Mouse (Mus musculus) heart, adult 8-10 months (tissue): Measurements from ENCODE around the gene Slc25a22. TPM values are rescaled to one million over a fixed set of nuclear protein-coding genes. Genes with fewer than 3 reads are reported as not detected.

Experiments
- DNase-seq: peaks from one replicate; pipeline ENCODE4 v3.0.0; 2022; ENCODE audit warnings: low spot score
- total RNA-seq, 4 experiments: library from RNA; stranded (reverse); gene quantifications; 2 replicates each; pipeline ENCODE4 v1.2.4; 2022

Gene Slc25a22
- total RNA-seq = 10 to 100 TPM; 44.3 to 76.1 (median 66.5) TPM

DNA sequence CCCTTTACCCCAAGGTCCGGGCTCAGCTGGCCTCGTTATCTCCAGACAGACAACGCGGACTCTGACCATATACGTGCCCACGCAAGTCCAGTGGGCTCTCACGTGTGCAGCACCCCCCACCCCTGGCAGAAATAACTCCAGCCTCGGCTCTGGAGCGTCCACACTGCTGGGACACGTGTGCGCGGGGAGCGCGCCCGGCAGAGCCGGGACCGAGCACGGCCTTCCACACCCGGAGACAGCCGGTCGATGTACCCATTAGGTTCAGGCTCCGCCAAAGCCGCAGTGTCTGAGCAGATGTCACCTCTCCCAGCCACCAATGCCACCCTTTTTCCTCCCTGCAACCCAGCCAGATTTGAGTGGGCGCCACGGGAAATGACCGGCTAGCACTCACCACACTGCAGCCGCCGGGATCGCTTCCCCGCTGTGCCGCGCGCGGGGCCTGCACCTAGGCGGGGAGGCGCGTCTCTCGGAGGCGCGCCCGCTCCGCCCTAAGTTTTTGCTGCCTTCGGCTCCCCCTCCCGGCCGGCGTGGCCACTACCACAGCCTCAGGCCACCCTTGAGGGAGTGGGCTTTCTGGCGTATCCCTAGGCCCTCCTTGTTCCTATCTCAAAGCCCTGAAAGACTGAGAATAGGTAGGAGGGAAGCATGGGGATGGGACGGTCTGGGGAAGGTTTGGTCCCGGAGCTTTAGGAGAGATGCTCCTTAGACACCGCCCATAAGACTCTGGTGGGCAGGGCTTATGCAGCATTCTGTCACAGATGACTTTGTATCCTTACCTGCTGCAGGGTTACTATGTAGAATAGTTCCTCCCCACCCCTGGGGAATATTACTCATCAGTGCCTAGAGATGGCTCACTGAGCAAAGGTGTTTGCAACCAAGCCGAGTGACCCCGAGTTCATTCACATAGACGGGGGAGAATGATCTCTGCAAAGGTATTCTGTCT lies at the start of gene Slc25a22:
TSS of gene Slc25a22 (minus strand) at position 715 of the 943 bp plus-strand sequence.
- peak; percentile 74 for DNase-seq

DNA sequence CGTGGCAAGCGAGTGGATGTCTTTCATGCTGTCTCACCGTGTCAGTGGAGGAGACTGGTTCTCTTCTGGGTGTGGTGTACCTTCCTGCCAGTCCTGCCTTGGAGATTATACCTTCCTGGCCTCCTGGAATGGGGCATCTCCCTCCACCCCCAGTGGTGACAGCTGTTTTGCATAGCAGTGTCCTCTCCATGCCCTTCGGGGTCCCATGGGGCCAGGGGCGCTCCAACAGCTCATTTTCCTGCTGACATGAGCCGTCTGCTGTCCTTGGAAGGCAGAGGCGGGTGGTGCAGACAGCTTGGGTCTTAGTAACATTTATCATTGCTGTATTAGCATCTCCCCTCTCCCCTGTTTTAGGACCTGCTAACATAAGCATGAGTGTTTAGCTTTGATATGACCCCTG lies 49.4 kb upstream of the Slc25a22 start:
- no peak for DNase-seq

DNA sequence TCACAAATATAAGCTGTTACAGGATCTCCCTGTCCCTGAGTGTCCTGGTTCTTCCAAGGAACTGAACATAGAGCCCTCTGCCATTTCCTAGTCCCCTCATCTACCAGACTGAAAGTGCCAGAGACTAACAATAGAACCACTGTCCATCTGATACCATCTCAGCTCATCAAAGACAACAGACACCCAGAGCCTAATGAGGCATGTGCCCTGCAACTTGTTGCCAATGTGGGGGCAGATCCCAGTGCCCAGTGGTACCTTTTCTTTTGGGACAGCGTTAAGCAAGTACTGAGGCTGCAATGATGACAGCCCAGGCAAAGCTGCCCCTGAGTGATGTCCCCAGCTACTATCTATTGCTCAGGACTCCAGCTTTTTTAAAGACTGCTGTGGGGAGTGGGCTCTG lies 48.5 kb upstream of the Slc25a22 start:
- DNase-seq = no peak

DNA sequence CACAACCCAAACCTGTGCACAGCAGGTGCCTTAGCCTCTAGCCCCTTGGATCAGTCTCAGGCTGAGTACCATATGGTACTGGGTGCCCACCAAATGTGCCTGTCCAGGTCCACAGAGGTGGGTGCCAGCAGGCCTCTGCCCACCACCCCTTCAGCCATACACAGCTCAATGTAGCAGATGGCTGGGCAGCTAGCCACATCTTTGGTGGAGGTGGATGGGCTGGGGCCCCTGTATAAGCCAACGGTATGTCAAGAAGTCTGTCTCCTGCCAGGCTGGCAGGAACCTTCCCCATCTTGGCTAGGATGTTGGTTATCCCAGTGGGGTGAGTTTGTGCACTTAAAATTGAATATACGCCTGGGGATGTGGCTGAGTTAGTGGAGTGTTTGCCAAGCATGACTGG lies 47.9 kb upstream of the Slc25a22 start:
- DNase-seq = no peak

DNA sequence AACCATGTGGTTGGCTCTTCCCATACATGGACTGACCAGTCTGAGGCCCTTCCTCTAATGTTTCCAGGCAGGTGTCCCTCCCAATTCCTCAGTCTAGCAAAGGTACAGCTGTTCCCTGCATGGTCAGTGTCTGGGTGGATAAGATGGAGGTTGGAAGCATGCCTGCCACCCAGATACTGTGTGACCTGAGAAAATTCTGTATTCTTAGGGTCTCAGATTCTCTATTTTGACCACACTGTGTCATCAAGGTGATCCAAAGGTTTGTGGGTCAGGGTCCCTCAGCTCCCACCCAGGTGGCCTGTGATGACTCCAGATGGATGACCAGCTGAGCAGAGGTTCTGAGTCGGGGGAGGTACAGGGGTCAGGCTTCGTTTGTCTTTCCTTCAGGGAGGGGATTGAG lies 47.5 kb upstream of the Slc25a22 start:
- no peak for DNase-seq

DNA sequence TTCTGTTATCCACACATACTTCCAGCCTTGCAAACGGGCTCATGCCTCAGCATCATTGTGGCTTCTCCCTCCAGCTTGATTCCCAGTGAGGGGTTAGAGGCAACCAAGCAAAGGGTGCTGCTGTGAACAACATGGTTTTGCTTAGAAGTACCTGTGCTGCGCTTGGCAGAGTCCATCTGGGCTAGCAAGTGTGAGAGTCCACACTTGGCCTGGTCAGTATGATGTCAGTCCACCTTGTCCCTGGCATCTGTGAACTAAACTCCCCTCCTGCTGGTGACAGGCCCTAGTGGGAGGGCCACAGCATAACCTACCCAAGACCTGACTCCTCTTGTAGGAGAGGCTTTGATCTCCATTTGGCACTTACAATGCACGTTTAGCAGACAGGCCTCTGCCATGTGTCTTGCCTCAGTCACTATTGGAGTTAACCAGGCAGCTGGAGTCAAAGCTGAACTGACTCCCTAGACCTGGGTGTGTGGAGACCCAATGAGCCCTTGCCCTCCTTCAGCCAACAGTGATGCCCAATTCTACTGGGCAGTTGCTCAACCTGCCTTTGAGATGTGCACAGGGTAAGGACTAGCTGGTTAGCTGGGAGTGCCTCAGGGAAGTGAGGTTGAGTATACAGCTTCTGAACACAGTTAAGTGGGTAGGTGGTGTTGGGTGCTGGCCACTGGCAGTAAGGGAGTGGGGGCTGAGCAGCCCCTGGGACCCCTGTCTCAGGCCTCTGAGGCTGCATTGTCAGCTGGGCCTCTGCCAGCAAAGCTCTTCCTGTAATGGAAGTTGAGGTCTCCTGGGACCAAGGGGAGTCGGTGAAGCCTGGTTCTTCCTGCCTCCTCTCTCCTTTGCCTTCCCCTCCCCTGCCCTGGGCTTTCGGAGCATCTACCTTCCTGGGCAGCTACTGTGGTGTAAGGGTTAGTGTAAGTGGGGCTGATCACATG lies 46.8 kb upstream of the Slc25a22 start:
- DNase-seq = no peak

DNA sequence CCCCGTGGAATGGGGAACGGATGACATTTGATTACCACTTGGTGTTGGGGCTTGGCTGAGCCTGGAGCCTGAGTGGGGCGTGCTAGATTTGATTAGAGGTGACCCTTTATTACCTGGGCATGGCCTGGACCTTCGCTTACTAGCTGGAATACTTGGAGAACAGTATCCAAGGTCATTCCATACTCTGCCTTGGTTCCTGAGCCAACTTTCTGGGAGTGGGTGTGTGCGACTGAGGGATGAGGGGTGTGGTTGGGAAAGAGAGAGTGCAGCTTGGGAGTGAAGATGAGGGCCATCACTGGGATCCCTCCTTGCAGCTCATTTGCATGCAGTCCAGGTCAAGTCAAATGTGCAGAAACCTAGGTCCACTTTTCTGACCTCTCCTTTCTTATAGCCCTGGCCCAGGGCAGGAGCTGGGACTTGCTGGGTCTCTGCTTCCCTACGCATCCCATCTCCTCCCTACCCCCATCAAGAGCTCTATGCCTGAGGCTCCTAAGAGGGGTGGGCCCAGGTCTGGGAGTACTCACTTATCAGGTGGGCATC lies 45.5 kb upstream of the Slc25a22 start:
- no peak for DNase-seq

DNA sequence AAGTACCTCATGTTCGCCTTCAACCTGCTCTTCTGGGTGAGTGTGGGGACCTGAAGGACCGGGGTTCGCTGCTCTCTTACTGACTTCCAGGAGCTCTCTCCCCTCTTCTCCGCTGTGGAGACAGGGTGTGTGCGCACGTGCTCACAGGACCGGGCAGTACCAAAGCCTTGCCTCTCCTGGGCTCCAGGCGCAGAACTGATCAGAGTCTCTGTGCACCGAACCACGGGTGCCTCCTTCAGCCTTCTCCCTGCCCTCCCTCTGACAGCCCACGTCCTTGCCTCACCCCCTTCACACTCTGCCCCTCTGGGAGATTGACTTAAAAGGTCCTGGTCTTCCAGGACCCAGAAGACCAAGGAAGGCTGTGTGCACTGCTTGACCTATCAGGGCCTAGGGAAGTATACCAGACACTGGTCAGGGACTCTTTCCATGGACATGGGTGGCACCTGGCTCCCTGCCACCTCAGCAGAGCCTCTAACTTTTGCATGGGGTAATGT lies 44.9 kb upstream of the Slc25a22 start:
- DNase-seq = no peak

DNA sequence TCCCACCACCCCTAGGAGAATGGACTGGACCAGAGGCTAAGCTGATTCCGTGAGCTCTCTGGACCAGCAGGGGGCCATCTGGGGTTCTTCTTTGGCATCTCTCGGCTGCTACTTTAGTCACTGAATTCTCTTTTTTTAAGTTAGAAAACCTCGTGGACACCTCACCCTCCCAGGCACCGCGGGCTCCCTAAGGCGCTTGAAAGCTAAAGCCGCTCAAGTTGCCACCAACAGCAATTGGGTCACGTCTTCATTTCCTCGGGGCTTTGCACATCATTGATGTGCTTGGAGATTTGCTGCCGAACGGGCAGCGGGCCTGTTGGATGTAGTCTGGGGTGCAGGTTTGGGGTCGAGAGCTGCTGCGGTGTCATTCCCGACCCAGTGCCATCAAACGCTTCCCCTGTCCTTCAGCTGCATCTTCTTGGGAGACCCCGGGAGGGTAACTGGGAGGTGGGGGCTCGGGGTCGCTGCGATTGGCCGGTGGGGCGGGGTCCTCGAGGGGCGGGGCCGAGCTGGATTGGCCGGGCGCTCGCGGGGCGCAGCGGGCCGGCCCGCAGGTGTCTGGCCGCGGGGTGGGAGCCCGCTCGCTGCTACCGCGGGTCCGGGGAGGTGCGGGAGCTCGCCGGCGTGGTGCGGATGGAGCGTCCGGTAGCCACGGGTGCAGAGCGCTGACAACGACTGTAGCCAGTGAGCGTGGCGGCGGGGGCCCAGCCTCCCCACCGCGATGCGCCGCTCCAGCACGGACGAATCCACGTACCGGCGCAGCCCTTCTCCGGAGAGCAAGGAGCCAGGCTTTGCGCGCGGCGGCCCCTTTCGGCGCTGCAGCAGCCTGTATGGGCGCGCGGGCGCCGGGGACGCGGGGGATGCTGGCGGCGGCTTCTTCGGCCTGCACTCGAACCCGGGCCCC lies 44.1 kb upstream of the Slc25a22 start:
- DNase-seq = no peak

DNA sequence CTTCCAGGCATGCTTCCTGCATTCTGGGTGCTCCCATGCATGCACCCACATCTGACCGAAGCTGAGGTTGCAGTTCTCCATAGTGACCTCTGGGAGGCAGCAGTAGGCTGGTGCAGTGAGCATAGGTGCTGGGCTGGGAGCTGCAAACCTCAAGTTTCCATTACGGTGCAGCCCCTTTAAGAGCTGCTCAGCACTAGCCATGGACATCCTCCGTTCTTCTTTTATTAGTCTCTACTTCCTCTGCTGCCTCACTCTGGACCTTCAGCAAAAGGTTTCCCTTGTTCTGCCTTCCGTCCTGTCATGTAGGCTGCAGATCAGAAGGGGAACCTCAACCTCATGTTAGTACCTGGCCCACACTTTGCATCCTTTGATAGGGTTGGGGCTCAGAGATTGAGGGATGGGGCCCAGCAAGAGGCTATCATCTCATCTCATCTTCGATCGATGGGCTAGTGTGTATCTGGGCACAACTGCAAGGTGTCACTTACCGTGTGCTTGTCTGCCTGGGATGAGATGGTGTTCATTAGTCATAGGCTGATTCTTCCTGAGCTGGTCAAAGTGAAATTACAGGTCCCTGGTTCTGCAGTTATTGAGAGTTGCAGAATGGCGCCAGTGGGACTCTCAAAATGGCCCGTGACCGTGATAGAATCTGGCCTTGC lies 43.3 kb upstream of the Slc25a22 start:
- no peak for DNase-seq

DNA sequence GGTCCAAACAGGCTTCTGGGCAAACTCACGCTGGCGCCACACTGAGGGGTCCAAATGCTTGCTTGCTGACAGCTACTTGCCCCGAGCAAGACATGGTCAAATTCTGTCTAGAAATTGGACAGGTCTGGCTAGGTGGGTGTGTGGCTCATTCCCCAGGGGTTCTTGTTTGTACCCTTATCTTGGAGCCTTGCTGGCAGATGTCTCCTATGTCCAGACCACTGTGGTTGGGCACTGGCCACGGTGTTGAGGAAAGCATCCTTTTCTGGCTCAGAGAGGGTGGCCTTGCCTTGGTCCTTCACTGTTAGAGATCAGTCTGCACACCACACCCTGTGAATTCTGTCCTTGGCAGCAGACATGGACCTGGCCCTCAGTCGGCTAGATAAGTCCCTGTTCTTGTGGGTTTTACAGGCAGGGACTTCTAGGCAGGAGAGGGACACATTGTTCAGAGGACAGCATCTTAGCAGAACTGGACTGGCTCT lies 40.6 kb upstream of the Slc25a22 start:
- no peak for DNase-seq

DNA sequence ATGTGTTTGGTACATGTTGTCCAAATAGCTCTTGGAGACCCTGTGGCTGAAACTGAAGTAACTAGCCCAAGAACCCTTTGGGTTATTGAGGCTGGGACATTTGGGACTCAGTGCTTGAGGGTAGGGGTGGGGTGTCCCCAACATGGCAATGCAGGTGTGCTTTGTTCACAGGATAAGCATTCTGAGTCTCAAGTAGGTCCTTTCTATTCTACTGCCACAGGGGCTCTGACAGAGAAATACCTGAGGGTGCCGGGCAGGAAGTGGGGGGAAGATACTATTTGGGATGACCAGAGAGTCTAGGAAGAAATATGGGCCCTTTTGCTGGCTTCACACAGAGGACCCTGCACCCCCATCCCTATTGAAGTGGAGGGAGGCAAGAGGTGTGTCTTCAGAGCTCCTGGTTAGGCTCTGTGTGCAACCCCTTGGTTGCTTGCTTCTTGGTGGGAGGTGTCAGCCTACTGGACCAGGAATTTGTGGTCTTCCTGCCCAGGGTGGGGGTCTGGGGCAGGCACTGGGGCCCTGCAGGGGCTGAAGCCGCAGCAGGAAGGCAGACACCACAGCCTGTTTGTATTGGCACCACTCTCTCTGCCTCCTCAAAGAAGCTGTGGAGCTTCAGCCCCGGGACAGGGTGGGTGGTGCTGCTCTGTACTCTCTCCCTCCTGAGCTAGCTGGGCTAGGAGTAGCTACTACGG lies 40.0 kb upstream of the Slc25a22 start:
- DNase-seq = no peak

DNA sequence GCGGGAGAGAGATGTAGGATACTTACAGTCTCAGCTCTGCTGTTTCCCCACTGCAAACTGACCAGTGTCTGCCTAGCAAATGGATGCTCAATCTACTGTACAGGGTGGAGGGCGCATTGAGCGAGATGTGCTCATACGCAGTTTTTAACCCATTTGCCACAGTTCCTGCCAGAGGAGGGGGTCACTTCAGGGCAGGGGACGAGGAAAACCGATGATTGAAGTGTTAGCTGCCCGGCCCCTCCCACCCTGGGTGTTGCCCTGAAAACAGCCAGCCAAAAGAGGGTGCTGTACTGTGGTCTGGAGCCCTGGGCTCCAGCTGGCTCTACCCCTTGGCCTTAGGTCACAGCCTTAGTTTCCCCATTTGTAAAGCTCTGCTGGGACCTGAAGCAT lies 39.3 kb upstream of the Slc25a22 start:
- no peak for DNase-seq

DNA sequence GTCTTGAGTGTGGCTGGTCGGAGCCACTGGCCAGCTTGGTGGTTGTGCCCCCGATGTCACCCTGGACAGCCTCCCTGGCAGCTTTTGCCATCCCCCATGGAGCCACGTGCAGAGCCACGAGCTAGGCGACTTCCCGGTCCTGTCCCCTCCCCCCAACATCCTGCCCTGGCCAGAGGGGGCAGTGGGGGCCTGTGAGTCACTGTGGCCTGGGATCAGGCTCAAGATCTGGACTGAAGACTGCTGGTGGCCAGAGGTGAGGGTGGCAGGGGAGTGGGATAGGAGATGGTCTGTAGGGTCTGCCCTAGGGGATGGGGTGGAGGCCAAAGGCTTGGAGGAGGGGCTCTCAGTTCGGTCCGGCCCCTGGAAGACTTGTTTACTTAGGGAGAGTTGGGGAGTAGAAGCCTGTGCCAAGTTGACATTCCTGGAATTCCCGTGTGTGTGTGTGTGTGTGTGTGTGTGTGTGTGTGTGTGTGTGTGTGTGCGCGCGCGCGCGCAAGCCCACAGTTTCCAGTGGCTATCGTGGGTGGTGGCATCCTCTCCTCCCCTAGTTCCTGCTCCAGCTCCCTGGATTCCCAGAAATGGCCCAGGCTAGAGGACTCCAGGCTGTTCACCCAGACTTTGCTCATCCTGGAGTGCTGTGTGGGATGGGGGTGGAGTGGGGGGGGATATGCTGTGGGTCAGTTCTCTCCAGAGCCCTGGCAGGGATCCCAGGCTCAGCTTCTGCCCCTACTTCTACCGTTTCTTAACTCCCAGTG lies 38.7 kb upstream of the Slc25a22 start:
- DNase-seq = peak; percentile 88

DNA sequence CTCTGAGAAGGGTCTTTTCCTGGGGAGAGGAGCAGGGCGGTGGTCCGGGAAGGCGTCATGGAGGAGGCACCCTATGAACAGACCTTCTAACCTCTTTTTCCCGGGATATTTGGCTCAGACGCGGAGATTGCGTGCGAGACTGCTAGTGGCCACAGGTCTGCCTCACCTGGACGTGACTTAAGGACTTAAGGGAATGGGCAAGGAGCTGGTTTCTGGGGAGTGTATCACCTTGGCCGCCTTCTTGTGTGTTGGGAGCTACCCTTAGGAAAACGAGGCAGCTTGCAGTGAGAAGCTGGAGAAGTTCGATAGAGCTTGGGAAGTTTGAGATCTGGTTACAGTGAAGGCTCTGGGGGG lies 38.1 kb upstream of the Slc25a22 start:
- DNase-seq = no peak

DNA sequence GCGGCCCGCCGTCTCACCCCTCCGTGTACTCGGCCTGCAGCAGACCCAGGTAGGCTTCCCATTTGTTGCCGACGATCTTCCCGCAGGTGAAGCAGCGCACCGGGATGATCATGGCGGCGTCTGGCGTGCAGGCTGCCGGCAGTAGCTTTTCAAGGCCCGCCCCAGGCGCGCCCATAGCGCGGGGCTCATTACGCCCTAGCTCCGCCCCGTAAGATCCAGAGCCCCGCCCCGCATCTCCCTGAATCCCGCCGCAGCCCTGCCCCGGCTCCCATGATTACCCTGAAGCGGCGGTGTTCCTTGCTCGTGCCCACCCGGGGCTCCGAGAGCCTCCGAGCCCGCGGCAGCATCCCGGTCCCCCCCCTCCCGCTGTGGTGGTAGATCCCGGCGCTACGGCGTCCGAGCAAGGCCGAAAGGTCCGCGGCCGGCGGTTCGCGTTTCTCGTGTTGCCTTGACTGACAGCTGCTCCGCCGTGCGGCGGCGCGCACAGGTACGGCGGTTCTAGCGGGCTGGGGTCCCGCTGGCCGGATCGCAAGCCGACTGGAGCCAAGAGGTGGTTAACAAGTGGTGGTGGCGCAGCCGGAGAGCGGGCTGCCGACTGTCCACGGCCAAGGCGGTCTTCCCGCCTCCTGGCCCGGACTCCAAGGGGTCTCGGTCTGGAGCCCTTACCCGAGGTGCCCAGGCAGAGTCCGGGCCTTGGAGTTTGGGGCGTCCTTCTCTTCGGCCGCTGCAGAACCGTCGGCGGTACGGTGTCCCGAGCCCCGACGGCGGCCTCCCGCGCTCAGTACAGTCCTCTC lies 37.5 kb upstream of the Slc25a22 start, which contains the start of the genes Polr2l and Tspan4:
TSS of gene Polr2l (minus strand) at position 122 of the 794 bp plus-strand sequence.
TSS of gene Tspan4 (plus strand) at position 230 of the 794 bp plus-strand sequence.
- DNase-seq = peak; percentile 75

DNA sequence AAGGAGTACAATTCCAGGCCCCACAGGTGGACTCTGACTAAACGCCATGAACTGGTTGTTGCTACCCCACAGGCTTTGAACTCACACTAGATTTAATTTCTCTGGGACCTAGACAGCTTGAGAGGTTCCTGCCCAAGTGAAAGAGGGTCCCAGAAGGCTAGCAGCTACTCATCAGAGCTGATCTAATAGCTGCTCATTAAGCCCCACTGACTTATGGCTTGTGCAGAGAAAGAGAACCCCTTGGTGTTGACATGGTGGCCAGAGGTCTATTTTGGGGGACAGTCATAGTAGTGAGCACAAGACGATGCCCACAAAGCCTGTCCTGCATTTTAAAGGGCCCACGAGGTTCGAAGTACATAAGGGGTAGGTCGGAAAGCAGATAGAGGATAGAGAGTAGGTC lies 36.5 kb upstream of the Slc25a22 start:
- DNase-seq = no peak

DNA sequence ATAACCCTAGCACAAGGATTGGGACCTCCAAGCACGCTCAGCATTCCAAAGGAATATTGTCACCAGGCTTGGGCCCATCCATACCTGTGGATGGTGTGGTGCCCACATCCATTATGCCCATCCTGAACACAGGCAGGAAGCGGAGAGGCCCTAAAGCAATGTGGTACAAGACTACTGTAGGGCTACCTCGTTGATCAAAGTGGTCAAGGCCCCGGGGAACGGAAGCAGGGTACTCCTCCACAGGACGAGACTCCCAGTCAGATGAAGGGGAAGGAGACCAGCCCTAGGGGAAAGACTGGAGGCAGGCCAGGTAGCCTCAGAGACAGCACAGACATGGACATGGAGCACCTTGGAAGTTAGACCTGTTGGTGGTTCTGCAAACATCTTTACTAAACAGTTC lies 35.1 kb upstream of the Slc25a22 start:
- DNase-seq = no peak
